Mouse (Mus musculus) E14TG2a.4 (cell line): Measurements from ENCODE around the gene Tmem164.

Experiments
- CTCF ChIP-seq: conservative IDR thresholded peaks from 2 replicates; pipeline ENCODE4 v1.5.1; 2014; ENCODE audit warnings: low read length
- POU5F1 ChIP-seq: IDR thresholded peaks from 2 replicates; pipeline ENCODE4 v1.6.1; 2014; ENCODE audit warnings: low read length, borderline replicate concordance

- TF ChIP-seq CTCF: no peak
- no peak for TF ChIP-seq POU5F1
Observed at GRCm38 (mm10) chrX:142671141-142671540, 10.1 kb upstream of the Tmem164 start.
